Mouse (Mus musculus) gastrocnemius, adult 2 months (tissue): ENCODE measurements at regions not wholly inside any gene's neighbourhood (a gene's known extent, or its start where the extent isn't known, plus 50 kb on each side); places are given as distances from the start of the nearest gene placed in this dataset.
"Not testable (repeated sequence)": the region's sequence is repeated elsewhere in the genome, so short reads cannot be mapped to it uniquely, and the experiment has no call there.

Source experiments
- DNase-seq: peaks from one replicate; pipeline ENCODE4 v3.0.0; 2022
- H3K27ac ChIP-seq: fragments of 200-600 bp; 2 replicates; pipeline ENCODE4 v1.8.1; 2022; ENCODE audit warnings: mild to moderate bottlenecking
- H3K4me3 ChIP-seq: fragments of 200-600 bp; 2 replicates; pipeline ENCODE4 v1.8.1; 2022; ENCODE audit warnings: mild to moderate bottlenecking, moderate library complexity
- CTCF ChIP-seq: fragments of 200-600 bp; IDR thresholded peaks from 2 replicates; pipeline ENCODE4 v1.8.1; 2022; ENCODE audit warnings: antibody characterized with exemption, mild to moderate bottlenecking, moderate library complexity
- intact Hi-C: fragments of 180-260 bp; cut with DNase I; formaldehyde crosslinking; loops from one replicate; pipeline ENCODE4 v1.15.1; 2025

GRCm38 (mm10) chr13:107578968-107579367 is 465.3 kb upstream of the Smim15 start:
- DNase-seq = no peak
- Histone ChIP-seq H3K27ac (no peak overlapping the region), H3K4me3 (no peak overlapping the region)
- intact Hi-C loops = no loop called here
- no peak for TF ChIP-seq CTCF

- Histone ChIP-seq H3K27ac (no peak overlapping the region), H3K4me3 (no peak overlapping the region)
- no peak for DNase-seq
- intact Hi-C loops = no loop called here
- TF ChIP-seq CTCF = no peak
These were observed 466.4 kb upstream of the Smim15 start for GRCm38 (mm10) chr13:107577809-107578208.

GRCm38 (mm10) chr13:107577272-107577671 is 467.0 kb upstream of the Smim15 start:
- no peak for DNase-seq
- intact Hi-C loops = no loop called here
- TF ChIP-seq CTCF = no peak
- H3K27ac ChIP-seq = no peak overlapping the region
- no peak overlapping the region for H3K4me3 ChIP-seq

GRCm38 (mm10) chr13:107576701-107577100 is 467.5 kb upstream of the Smim15 start:
- Histone ChIP-seq H3K4me3 (no peak overlapping the region), H3K27ac (no peak overlapping the region)
- TF ChIP-seq CTCF = no peak
- intact Hi-C loops = no loop called here
- no peak for DNase-seq

- no peak overlapping the region for H3K4me3 ChIP-seq
- intact Hi-C loops = no loop called here
- no peak overlapping the region for H3K27ac ChIP-seq
- DNase-seq = no peak
- no peak for TF ChIP-seq CTCF
These were observed 469.2 kb upstream of the Smim15 start for GRCm38 (mm10) chr13:107575025-107575424.

GRCm38 (mm10) chr13:107573499-107574355 is 470.5 kb upstream of the Smim15 start:
- no peak overlapping the region for H3K27ac ChIP-seq
- no peak for TF ChIP-seq CTCF
- H3K4me3 ChIP-seq = no peak overlapping the region
- DNase-seq = no peak
- intact Hi-C loops = no loop called here

GRCm38 (mm10) chr13:107571539-107571938 is 472.7 kb upstream of the Smim15 start:
- Histone ChIP-seq H3K27ac (no peak overlapping the region), H3K4me3 (no peak overlapping the region)
- DNase-seq = no peak
- intact Hi-C loops = no loop called here
- no peak for TF ChIP-seq CTCF

GRCm38 (mm10) chr13:107569477-107569876 is 474.8 kb upstream of the Smim15 start:
- intact Hi-C loops = no loop called here
- no peak for DNase-seq
- Histone ChIP-seq H3K4me3 (no peak overlapping the region), H3K27ac (no peak overlapping the region)
- TF ChIP-seq CTCF = no peak

- no peak for TF ChIP-seq CTCF
These were observed 475.5 kb upstream of the Smim15 start for GRCm38 (mm10) chr13:107568701-107569121.

GRCm38 (mm10) chr13:107562463-107562862 is 481.8 kb upstream of the Smim15 start:
- intact Hi-C loops = no loop called here
- DNase-seq = no peak
- Histone ChIP-seq H3K4me3 (no peak overlapping the region), H3K27ac (no peak overlapping the region)
- no peak for TF ChIP-seq CTCF

More at GRCm38 (mm10) chr13:107568701-107569121, 475.5 kb upstream of the Smim15 start:
- Histone ChIP-seq H3K4me3 (no peak overlapping the region), H3K27ac (no peak overlapping the region)
- intact Hi-C loops = no loop called here
- DNase-seq = no peak

- Histone ChIP-seq H3K4me3 (no peak overlapping the region), H3K27ac (no peak overlapping the region)
- no peak for DNase-seq
- intact Hi-C loops = no loop called here
- TF ChIP-seq CTCF = no peak
These were observed 482.7 kb upstream of the Smim15 start for GRCm38 (mm10) chr13:107561529-107561928.

- intact Hi-C loops = no loop called here
- DNase-seq = no peak
- H3K27ac ChIP-seq = no peak overlapping the region
- H3K4me3 ChIP-seq = no peak overlapping the region
- no peak for TF ChIP-seq CTCF
These were observed 488.3 kb upstream of the Smim15 start for GRCm38 (mm10) chr13:107555958-107556357.

- Histone ChIP-seq H3K27ac (no peak overlapping the region), H3K4me3 (no peak overlapping the region)
- no peak for DNase-seq
- intact Hi-C loops = no loop called here
- TF ChIP-seq CTCF = no peak
These were observed 490.2 kb upstream of the Smim15 start for GRCm38 (mm10) chr13:107554091-107554490.

- no peak for TF ChIP-seq CTCF
- intact Hi-C loops = no loop called here
These were observed 492.1 kb upstream of the Smim15 start for GRCm38 (mm10) chr13:107552165-107552564.

GRCm38 (mm10) chr13:107549995-107550394 is 494.3 kb upstream of the Smim15 start:
- H3K4me3 ChIP-seq, DNase-seq, intact Hi-C loops, H3K27ac ChIP-seq: not testable (repeated sequence)

More at GRCm38 (mm10) chr13:107552165-107552564, 492.1 kb upstream of the Smim15 start:
- DNase-seq = no peak
- Histone ChIP-seq H3K4me3 (no peak overlapping the region), H3K27ac (no peak overlapping the region)
